Mouse (Mus musculus) midbrain, embryonic 13.5 days (tissue): ENCODE measurements at regions not wholly inside any gene's neighbourhood (a gene's known extent, or its start where the extent isn't known, plus 50 kb on each side); places are given as distances from the start of the nearest gene placed in this dataset.

Source experiments
- ATAC-seq: fragments of 200-750 bp; cut with Nextera tagmentation; 2 replicates; pipeline ENCODE4 v1.8.0; 2017; ENCODE audit warnings: mild to moderate bottlenecking, moderate TSS enrichment, moderate library complexity
- H3K27ac ChIP-seq: fragments of 300-500 bp; sonication (generic); 2 replicates; pipeline ENCODE4 v1.5.1; 2015; ENCODE audit warnings: inconsistent platforms, mild to moderate bottlenecking, moderate library complexity
- H3K27me3 ChIP-seq: fragments of 300-500 bp; sonication (generic); 2 replicates; pipeline ENCODE4 v1.6.1; 2015; ENCODE audit warnings: mild to moderate bottlenecking, inconsistent platforms
- H3K36me3 ChIP-seq: fragments of 300-500 bp; sonication (generic); 2 replicates; pipeline ENCODE4 v1.6.1; 2015; ENCODE audit warnings: mild to moderate bottlenecking, inconsistent platforms
- H3K4me1 ChIP-seq: fragments of 300-500 bp; sonication (generic); replicated peaks from 2 replicates; pipeline ENCODE4 v1.6.1; 2015; ENCODE audit warnings: inconsistent platforms
- H3K4me2 ChIP-seq: fragments of 300-500 bp; sonication (generic); replicated peaks from 2 replicates; pipeline ENCODE4 v1.6.1; 2015; ENCODE audit warnings: moderate library complexity, mild to moderate bottlenecking, inconsistent platforms
- H3K4me3 ChIP-seq: fragments of 300-500 bp; sonication (generic); replicated peaks from 2 replicates; pipeline ENCODE4 v1.5.1; 2015; ENCODE audit warnings: mild to moderate bottlenecking, inconsistent platforms
- H3K9ac ChIP-seq: fragments of 300-500 bp; sonication (generic); replicated peaks from 2 replicates; pipeline ENCODE4 v1.6.1; 2015; ENCODE audit warnings: mild to moderate bottlenecking, inconsistent platforms
- H3K9me3 ChIP-seq: fragments of 300-500 bp; sonication (generic); 2 replicates; pipeline ENCODE4 v1.6.1; 2016; ENCODE audit warnings: mild to moderate bottlenecking, inconsistent platforms
- WGBS: fragments of 180-500 bp; shearing (Covaris S2); methylation state at CpG from one replicate; pipeline ENCODE4 v1.1.7; 2015; 5-methylcytosine and 5-hydroxymethylcytosine counted together

GRCm38 (mm10) chr8:49084191-49084875, 240.6 kb upstream of the Tenm3 start:
- WGBS = 90% methylated on average over 6 of the region's 6 CpGs
- no peaks in the 10 kb centered on the region for H3K4me1 ChIP-seq
- no peaks in the 10 kb centered on the region for H3K36me3 ChIP-seq
- H3K9me3 ChIP-seq = no peaks in the 10 kb centered on the region
- ATAC-seq = no peak
- no peaks in the 10 kb centered on the region for H3K27me3 ChIP-seq
- no peak overlapping the region for H3K9ac ChIP-seq
- no peak overlapping the region for H3K27ac ChIP-seq
- H3K4me3 ChIP-seq = no peak overlapping the region
- H3K4me2 ChIP-seq = no peak overlapping the region

- H3K9ac ChIP-seq = no peak overlapping the region
- 52% methylated on average over 5 of the region's 5 CpGs for WGBS
- no peak for ATAC-seq
These were observed 225.7 kb upstream of the Tenm3 start for GRCm38 (mm10) chr8:49069451-49069850.

GRCm38 (mm10) chr8:49063256-49063655, 219.5 kb upstream of the Tenm3 start:
- no peak overlapping the region for H3K9ac ChIP-seq
- ATAC-seq = no peak
- no peaks in the 10 kb centered on the region for H3K4me1 ChIP-seq
- whole genome bisulfite sequencing = 59% methylated on average over 3 of the region's 3 CpGs
- no peak overlapping the region for H3K4me3 ChIP-seq
- H3K4me2 ChIP-seq = no peak overlapping the region
- H3K27me3 ChIP-seq = no peaks in the 10 kb centered on the region
- no peak overlapping the region for H3K27ac ChIP-seq
- no peaks in the 10 kb centered on the region for H3K36me3 ChIP-seq
- H3K9me3 ChIP-seq = no peaks in the 10 kb centered on the region

More at GRCm38 (mm10) chr8:49069451-49069850, 225.7 kb upstream of the Tenm3 start:
- Histone ChIP-seq H3K27ac (no peak overlapping the region), H3K4me1 (peaks cover 10% of the 10 kb centered on the region), H3K27me3 (no peaks in the 10 kb centered on the region), H3K4me2 (no peak overlapping the region), H3K9me3 (no peaks in the 10 kb centered on the region), H3K36me3 (no peaks in the 10 kb centered on the region), H3K4me3 (no peak overlapping the region)

- Histone ChIP-seq H3K27me3 (no peaks in the 10 kb centered on the region), H3K9me3 (no peaks in the 10 kb centered on the region), H3K36me3 (no peaks in the 10 kb centered on the region), H3K4me3 (no peak overlapping the region), H3K9ac (no peak overlapping the region), H3K4me2 (no peak overlapping the region), H3K4me1 (no peaks in the 10 kb centered on the region), H3K27ac (no peak overlapping the region)
- ATAC-seq = no peak
- whole genome bisulfite sequencing = 66% methylated on average over 6 of the region's 6 CpGs
These were observed 199.5 kb upstream of the Tenm3 start for GRCm38 (mm10) chr8:49043236-49043635.

GRCm38 (mm10) chr8:49035970-49036700, 192.4 kb upstream of the Tenm3 start:
- H3K4me1 ChIP-seq = no peaks in the 10 kb centered on the region
- 85% methylated on average over 5 of the region's 5 CpGs for WGBS
- H3K27me3 ChIP-seq = no peaks in the 10 kb centered on the region
- H3K27ac ChIP-seq = no peak overlapping the region
- no peak overlapping the region for H3K4me3 ChIP-seq
- no peak for ATAC-seq
- no peak overlapping the region for H3K4me2 ChIP-seq
- no peaks in the 10 kb centered on the region for H3K36me3 ChIP-seq
- no peak overlapping the region for H3K9ac ChIP-seq
- H3K9me3 ChIP-seq = no peaks in the 10 kb centered on the region

GRCm38 (mm10) chr8:49035519-49035918, 191.8 kb upstream of the Tenm3 start:
- Histone ChIP-seq H3K4me2 (no peak overlapping the region), H3K4me3 (no peak overlapping the region), H3K27me3 (no peaks in the 10 kb centered on the region), H3K36me3 (no peaks in the 10 kb centered on the region), H3K27ac (no peak overlapping the region), H3K9me3 (no peaks in the 10 kb centered on the region), H3K4me1 (no peaks in the 10 kb centered on the region), H3K9ac (no peak overlapping the region)
- 0 out of 2 replicates have a peak, but pooled peaks have one; percentile 45 for ATAC-seq
- WGBS = 24% methylated on average over 8 of the region's 8 CpGs

- Histone ChIP-seq H3K9me3 (no peaks in the 10 kb centered on the region), H3K9ac (no peak overlapping the region), H3K4me3 (no peak overlapping the region), H3K4me1 (no peaks in the 10 kb centered on the region), H3K27ac (no peak overlapping the region), H3K4me2 (no peak overlapping the region), H3K27me3 (no peaks in the 10 kb centered on the region), H3K36me3 (no peaks in the 10 kb centered on the region)
- WGBS = 28% methylated on average over 5 of the region's 5 CpGs
- no peak for ATAC-seq
These were observed 186.5 kb upstream of the Tenm3 start for GRCm38 (mm10) chr8:49030255-49030654.

- no peaks in the 10 kb centered on the region for H3K9me3 ChIP-seq
- H3K4me3 ChIP-seq = no peak overlapping the region
- no peak overlapping the region for H3K9ac ChIP-seq
- H3K4me1 ChIP-seq = 0 out of 2 replicates have a peak, but pooled peaks cover 3% of the 10 kb centered on the region
- H3K27ac ChIP-seq = no peak overlapping the region
- no peak overlapping the region for H3K4me2 ChIP-seq
- H3K27me3 ChIP-seq = no peaks in the 10 kb centered on the region
- 83% methylated on average over 3 of the region's 3 CpGs for WGBS
- ATAC-seq = no peak
- no peaks in the 10 kb centered on the region for H3K36me3 ChIP-seq
These were observed 174.0 kb upstream of the Tenm3 start for GRCm38 (mm10) chr8:49017741-49018140.

- Histone ChIP-seq H3K9ac (no peak overlapping the region), H3K27me3 (no peaks in the 10 kb centered on the region), H3K27ac (no peak overlapping the region), H3K36me3 (no peaks in the 10 kb centered on the region), H3K4me1 (0 out of 2 replicates have a peak, but pooled peaks cover 3% of the 10 kb centered on the region), H3K4me2 (no peak overlapping the region), H3K4me3 (no peak overlapping the region), H3K9me3 (no peaks in the 10 kb centered on the region)
- WGBS = 94% methylated on average over 7 of the region's 7 CpGs
- ATAC-seq = no peak
These were observed 171.9 kb upstream of the Tenm3 start for GRCm38 (mm10) chr8:49015701-49016100.

- no peak for ATAC-seq
- Histone ChIP-seq H3K9ac (no peak overlapping the region), H3K4me1 (0 out of 2 replicates have a peak, but pooled peaks cover 3% of the 10 kb centered on the region), H3K4me2 (no peak overlapping the region), H3K27ac (no peak overlapping the region), H3K36me3 (no peaks in the 10 kb centered on the region), H3K27me3 (no peaks in the 10 kb centered on the region), H3K4me3 (no peak overlapping the region), H3K9me3 (no peaks in the 10 kb centered on the region)
- WGBS = 56% methylated on average over 8 of the region's 8 CpGs
These were observed 171.4 kb upstream of the Tenm3 start for GRCm38 (mm10) chr8:49015200-49015599.

GRCm38 (mm10) chr8:49006236-49006965, 162.7 kb upstream of the Tenm3 start:
- no peak overlapping the region for H3K4me3 ChIP-seq
- H3K27ac ChIP-seq = no peak overlapping the region
- H3K4me2 ChIP-seq = no peak overlapping the region
- H3K9me3 ChIP-seq = no peaks in the 10 kb centered on the region
- no peaks in the 10 kb centered on the region for H3K4me1 ChIP-seq
- no peak overlapping the region for H3K9ac ChIP-seq
- WGBS = 82% methylated on average over 11 of the region's 11 CpGs
- ATAC-seq = no peak
- H3K36me3 ChIP-seq = no peaks in the 10 kb centered on the region
- H3K27me3 ChIP-seq = no peaks in the 10 kb centered on the region

GRCm38 (mm10) chr8:48981667-48982066, 137.9 kb upstream of the Tenm3 start:
- H3K4me3 ChIP-seq = no peak overlapping the region
- no peaks in the 10 kb centered on the region for H3K9me3 ChIP-seq
- H3K9ac ChIP-seq = no peak overlapping the region
- H3K36me3 ChIP-seq = no peaks in the 10 kb centered on the region
- H3K4me1 ChIP-seq = 0 out of 2 replicates have a peak, but pooled peaks cover 7% of the 10 kb centered on the region
- no peaks in the 10 kb centered on the region for H3K27me3 ChIP-seq
- peak; percentile 56; the same call in 1 of the 2 replicates for ATAC-seq
- 46% methylated on average over 8 of the region's 8 CpGs for WGBS
- no peak overlapping the region for H3K27ac ChIP-seq
- H3K4me2 ChIP-seq = no peak overlapping the region
